Mouse (Mus musculus) intestine, postnatal 0 days (tissue): ENCODE data around the gene Entr1. TPM values are rescaled to one million over a fixed set of nuclear protein-coding genes. Genes with fewer than 3 reads are reported as not detected.

ENCODE experiments used
- ATAC-seq: fragments of 200-750 bp; cut with Nextera tagmentation; 2 replicates; pipeline ENCODE4 v1.8.0; 2017; ENCODE audit warnings: mild to moderate bottlenecking, moderate TSS enrichment, moderate library complexity
- H3K27ac ChIP-seq: fragments of 300-500 bp; sonication (generic); 2 replicates; pipeline ENCODE4 v1.5.1; 2014; ENCODE audit warnings: mild to moderate bottlenecking, low read depth, low read length, moderate library complexity
- H3K27me3 ChIP-seq: fragments of 300-500 bp; sonication (generic); replicated peaks from 2 replicates; pipeline ENCODE4 v1.6.1; 2014; ENCODE audit warnings: low read length, mixed read lengths; ENCODE audit not compliant: control insufficient read depth, insufficient read depth
- H3K36me3 ChIP-seq: fragments of 300-500 bp; sonication (generic); 2 replicates; pipeline ENCODE4 v1.6.1; 2014; ENCODE audit warnings: mild to moderate bottlenecking, moderate library complexity; ENCODE audit not compliant: control insufficient read depth, insufficient read depth
- H3K4me1 ChIP-seq: fragments of 300-500 bp; sonication (generic); replicated peaks from 2 replicates; pipeline ENCODE4 v1.6.1; 2014; ENCODE audit warnings: antibody characterized with exemption, low read length, mixed read lengths; ENCODE audit not compliant: control insufficient read depth, insufficient read depth
- H3K4me2 ChIP-seq: fragments of 300-500 bp; sonication (generic); replicated peaks from 2 replicates; pipeline ENCODE4 v1.6.1; 2014; ENCODE audit warnings: low read depth, mild to moderate bottlenecking, moderate library complexity
- H3K4me3 ChIP-seq: fragments of 300-500 bp; sonication (generic); 2 replicates; pipeline ENCODE4 v1.5.1; 2014; ENCODE audit warnings: low read depth, low read length
- H3K9ac ChIP-seq: fragments of 300-500 bp; sonication (generic); 2 replicates; pipeline ENCODE4 v1.6.1; 2014; ENCODE audit warnings: mild to moderate bottlenecking, low read depth, low read length
- H3K9me3 ChIP-seq: fragments of 300-500 bp; sonication (generic); 2 replicates; pipeline ENCODE4 v1.6.1; 2016; ENCODE audit warnings: mixed run types; ENCODE audit not compliant: control insufficient read depth
- CTCF ChIP-seq: sonication (generic); IDR thresholded peaks from 2 replicates; pipeline ENCODE4 v1.5.1; 2016; ENCODE audit warnings: low read depth, mild to moderate bottlenecking, control low read depth, antibody characterized with exemption, moderate library complexity
- WGBS: fragments of 180-500 bp; shearing (Covaris S2); extraction: QIAGEN DNeasy Blood & Tissue Kit; methylation state at CpG from one replicate; pipeline ENCODE4 v1.1.7; 2014; 5-methylcytosine and 5-hydroxymethylcytosine counted together
- polyA plus RNA-seq: library from polyadenylated mRNA; unstranded; fragments of >200 nt; fragmentation: Nextera tagmentation; extraction: Ambion mirVana; gene quantifications from 2 replicates; pipeline ENCODE4 v1.2.1, GENCODE M21; 2015

Gene Entr1
- polyA plus RNA-seq, 1 experiment from 2014 or later, result 45.6 TPM

DNA sequence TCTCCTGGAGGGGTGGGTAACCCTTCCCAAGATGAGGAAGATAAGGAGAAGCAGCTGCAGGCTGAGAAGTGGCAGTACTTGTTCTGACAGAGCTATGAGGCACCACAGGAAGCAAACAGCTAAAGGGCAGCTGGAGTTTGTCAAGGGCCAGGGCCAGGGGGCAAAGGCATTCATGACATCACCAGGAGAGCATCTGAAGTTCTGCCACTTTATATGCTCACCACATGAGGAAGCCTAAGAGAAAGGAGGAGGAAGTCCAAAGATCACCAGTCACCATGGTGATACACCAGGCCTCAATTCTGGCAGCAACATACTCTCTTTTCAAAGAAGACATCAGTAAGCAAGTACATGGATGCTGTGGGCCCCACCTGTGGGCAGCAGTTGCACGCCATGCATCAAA, 34.0 kb upstream of the Entr1 start:
- H3K36me3 ChIP-seq, result peaks cover 95% of the 10 kb centered on the region
- H3K9me3 ChIP-seq, result no peaks in the 10 kb centered on the region
- H3K4me2 ChIP-seq, result no peak overlapping the region
- no peak overlapping the region for H3K4me3 ChIP-seq
- H3K27ac ChIP-seq, result peak overlapping the region; percentile 15; the same call in 1 of the 2 replicates
- H3K27me3 ChIP-seq, result no peaks in the 10 kb centered on the region
- TF ChIP-seq CTCF, result no peak
- no peak overlapping the region for H3K9ac ChIP-seq
- H3K4me1 ChIP-seq, result no peaks in the 10 kb centered on the region
- 63% methylated on average over 1 of the region's 1 CpGs for WGBS
- ATAC-seq, result peak; percentile 89

DNA sequence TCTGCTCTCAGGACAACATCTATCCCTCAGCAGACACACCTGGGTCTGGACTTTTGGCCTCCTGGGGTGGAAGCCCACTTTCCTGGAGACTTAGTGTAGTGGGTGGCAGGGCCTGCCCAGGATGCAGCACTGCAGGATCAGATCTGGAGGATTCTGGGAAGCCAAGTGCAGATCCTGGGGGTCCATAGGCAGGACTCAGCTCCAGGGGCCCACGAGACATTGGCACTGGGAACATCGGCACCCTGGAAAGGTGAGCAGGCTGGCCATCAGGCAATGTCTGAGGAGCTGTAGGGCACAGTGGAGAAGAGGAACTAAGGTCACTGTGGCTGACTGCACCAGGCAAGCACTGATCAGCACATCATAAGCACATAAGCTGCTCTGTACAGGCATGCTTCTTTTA, 32.9 kb upstream of the Entr1 start:
- Histone ChIP-seq H3K9ac (no peak overlapping the region), H3K27me3 (no peaks in the 10 kb centered on the region), H3K4me2 (no peak overlapping the region), H3K4me1 (no peaks in the 10 kb centered on the region), H3K4me3 (no peak overlapping the region), H3K27ac (no peak overlapping the region), H3K9me3 (no peaks in the 10 kb centered on the region), H3K36me3 (peaks cover 95% of the 10 kb centered on the region)
- no peak for TF ChIP-seq CTCF
- WGBS, result 95% methylated on average over 2 of the region's 2 CpGs
- no peak for ATAC-seq

DNA sequence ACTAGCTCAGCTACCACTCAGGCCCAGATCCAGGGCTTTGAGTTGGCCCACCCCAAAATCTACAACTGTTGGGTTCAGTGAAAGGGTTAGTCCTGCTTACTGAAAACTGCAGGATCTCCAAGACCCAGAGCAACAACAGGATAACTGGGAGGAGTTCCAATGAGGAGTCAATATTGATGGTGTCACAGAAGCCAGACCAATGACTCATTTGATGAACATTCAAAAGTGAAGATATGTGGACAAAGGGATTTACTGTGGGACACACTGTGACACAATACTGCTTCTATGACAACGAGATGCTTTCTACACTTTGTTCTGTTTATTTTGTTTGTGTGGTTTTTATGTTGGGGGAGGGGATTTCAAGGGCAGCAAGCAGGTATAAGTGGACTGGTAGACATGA, 29.0 kb upstream of the Entr1 start:
- Histone ChIP-seq H3K9me3 (no peaks in the 10 kb centered on the region), H3K27ac (no peak overlapping the region), H3K4me1 (no peaks in the 10 kb centered on the region), H3K9ac (no peak overlapping the region), H3K27me3 (no peaks in the 10 kb centered on the region), H3K4me3 (no peak overlapping the region), H3K4me2 (no peak overlapping the region), H3K36me3 (peaks cover 92% of the 10 kb centered on the region)
- no peak for TF ChIP-seq CTCF
- 90% methylated on average over 1 of the region's 1 CpGs for WGBS
- no peak for ATAC-seq

GRCm38 (mm10) chr2:26417066-26417465, 27.9 kb upstream of the Entr1 start:
- H3K4me1 ChIP-seq, result no peaks in the 10 kb centered on the region
- H3K4me2 ChIP-seq, result no peak overlapping the region
- H3K27me3 ChIP-seq, result no peaks in the 10 kb centered on the region
- no peak for TF ChIP-seq CTCF
- no peak overlapping the region for H3K27ac ChIP-seq
- H3K9ac ChIP-seq, result no peak overlapping the region
- H3K9me3 ChIP-seq, result no peaks in the 10 kb centered on the region
- peaks cover 92% of the 10 kb centered on the region for H3K36me3 ChIP-seq
- ATAC-seq, result no peak
- H3K4me3 ChIP-seq, result no peak overlapping the region

DNA sequence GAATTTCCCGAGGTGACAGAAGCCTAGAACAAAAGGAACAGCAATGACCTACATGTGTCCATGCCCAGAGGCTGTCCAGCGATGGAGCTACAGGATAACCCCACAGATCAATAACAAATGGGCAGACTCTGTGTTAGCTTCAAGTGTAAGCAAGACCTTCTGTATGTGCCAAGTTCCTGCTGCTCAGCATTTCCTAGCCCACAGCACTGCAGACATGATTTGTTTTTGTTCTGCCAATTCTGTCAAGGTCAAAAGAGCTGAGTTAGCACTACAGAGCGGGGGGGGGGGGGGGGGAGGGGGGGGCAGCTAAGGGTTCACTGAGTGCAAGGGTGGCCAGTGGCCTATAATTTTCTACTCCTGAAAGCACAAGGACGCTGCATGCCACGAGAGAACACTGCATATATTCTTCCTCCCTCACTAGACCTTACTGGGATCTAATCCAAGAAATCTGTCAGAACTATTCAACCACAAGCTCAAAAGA, 21.9 kb upstream of the Entr1 start:
- Histone ChIP-seq H3K4me3 (no peak overlapping the region), H3K4me1 (0 out of 2 replicates have a peak, but pooled peaks cover 9% of the 10 kb centered on the region), H3K36me3 (peaks cover 59% of the 10 kb centered on the region), H3K9ac (no peak overlapping the region), H3K27me3 (no peaks in the 10 kb centered on the region), H3K9me3 (no peaks in the 10 kb centered on the region), H3K27ac (no peak overlapping the region), H3K4me2 (no peak overlapping the region)
- no peak for ATAC-seq
- WGBS, result 61% methylated on average over 4 of the region's 5 CpGs
- TF ChIP-seq CTCF, result no peak

- Histone ChIP-seq H3K27ac (no peak overlapping the region), H3K4me2 (no peak overlapping the region), H3K4me1 (0 out of 2 replicates have a peak, but pooled peaks cover 9% of the 10 kb centered on the region), H3K27me3 (no peaks in the 10 kb centered on the region), H3K9ac (no peak overlapping the region), H3K4me3 (no peak overlapping the region), H3K36me3 (peaks cover 52% of the 10 kb centered on the region), H3K9me3 (no peaks in the 10 kb centered on the region)
- 80% methylated on average over 5 of the region's 5 CpGs for WGBS
- TF ChIP-seq CTCF, result no peak
- no peak for ATAC-seq
Observed at GRCm38 (mm10) chr2:26410091-26410490, 21.0 kb upstream of the Entr1 start.

- no peak overlapping the region for H3K9ac ChIP-seq
- no peak for TF ChIP-seq CTCF
- WGBS, result 58% methylated on average over 3 of the region's 3 CpGs
- H3K36me3 ChIP-seq, result peaks cover 50% of the 10 kb centered on the region
- 0 out of 2 replicates have a peak, but pooled peaks cover 9% of the 10 kb centered on the region for H3K4me1 ChIP-seq
- H3K4me2 ChIP-seq, result peak overlapping the region; percentile 88
- H3K27me3 ChIP-seq, result no peaks in the 10 kb centered on the region
- H3K27ac ChIP-seq, result no peak overlapping the region
- ATAC-seq, result no peak
- no peaks in the 10 kb centered on the region for H3K9me3 ChIP-seq
- peak overlapping the region; percentile 90 for H3K4me3 ChIP-seq
Observed at GRCm38 (mm10) chr2:26409362-26409761, 20.2 kb upstream of the Entr1 start.
